ENCODE assay signal across 8 mouse cellular contexts in the genomic region with DNA sequence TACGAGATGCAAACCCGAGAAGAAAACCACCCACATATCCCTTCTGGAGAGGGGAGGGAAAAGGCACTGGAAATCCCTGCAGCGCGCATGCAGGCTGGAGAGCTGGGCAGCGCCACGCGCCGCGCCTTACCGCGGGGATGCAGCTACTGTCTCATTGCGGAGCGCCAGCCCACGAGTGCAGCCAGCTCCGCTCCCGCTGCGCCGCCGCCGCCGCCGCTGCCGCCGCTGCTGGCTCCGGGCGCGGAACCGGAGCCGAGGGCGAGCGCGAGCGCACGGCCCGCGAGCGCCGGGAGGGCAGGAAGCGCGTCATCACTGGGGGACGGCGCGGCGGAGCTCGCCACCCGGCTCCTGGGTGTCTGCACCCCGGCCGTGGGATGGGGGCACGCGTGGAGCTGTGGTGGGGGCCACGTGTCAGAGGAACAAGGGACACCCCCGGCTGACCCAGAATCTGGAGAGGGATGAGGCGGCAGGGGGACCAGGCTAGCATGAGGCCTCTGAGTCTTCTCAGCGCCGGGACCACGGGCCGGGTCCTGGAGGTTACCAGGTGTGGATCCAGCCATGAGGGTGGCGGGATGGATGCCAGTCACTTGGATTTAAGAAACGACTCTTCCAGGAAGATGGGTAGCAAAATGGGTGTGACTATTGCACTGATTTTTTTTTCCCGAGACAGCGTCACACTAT.
DNase-seq lines count a peak whose midpoint lies in the region; ATAC-seq and TF ChIP-seq lines count a peak whose summit lies in the region.

No protein-coding gene starts in this region.

- peak overlapping the region; percentile 88 for H3K27ac ChIP-seq in embryonic facial prominence, embryonic 12.5 days
- H3K27ac ChIP-seq in kidney, embryonic 14.5 days (ENCODE audit: low read depth, low read length), result peak overlapping the region; percentile 67; the same call in 1 of the 2 replicates
- H3K27ac ChIP-seq in limb, embryonic 14.5 days (replicated peaks; ENCODE audit: low read depth, low read length), result peak overlapping the region; percentile 77
- no peak overlapping the region for H3K27ac ChIP-seq in thymus, adult 2 months (ENCODE audit: control insufficient read depth, insufficient read depth, low read length)

- peak; percentile 71; the same call in 1 of the 2 replicates for TF ChIP-seq POLR2A in limb, embryonic 14.5 days (IDR thresholded peaks at IDR 0.05; ENCODE audit: borderline replicate concordance, extremely low read depth, insufficient read depth, insufficient read length)
- TF ChIP-seq POLR2A in thymus, adult 2 months (IDR thresholded peaks at IDR 0.05; ENCODE audit: control insufficient read depth, extremely low read depth, insufficient read depth, low read length, poor library complexity), result no peak

- peak overlapping the region; percentile 80 for H3K9ac ChIP-seq in embryonic facial prominence, embryonic 12.5 days
- H3K9ac ChIP-seq in kidney, embryonic 14.5 days (ENCODE audit: low read depth, low read length), result peak overlapping the region; percentile 79
- H3K9ac ChIP-seq in limb, embryonic 14.5 days (ENCODE audit: low read depth, low read length, severe bottlenecking), result peak overlapping the region; percentile 86

- peak; percentile 79 for DNase-seq in 3134 (ENCODE audit: extremely low read depth, insufficient read length, low spot score)
- peak; percentile 81 to 86 for DNase-seq in adrenal gland, postnatal 36 days
- DNase-seq in heart, adult 8-10 months (ENCODE audit: low spot score), result peak; percentile 40
- peak; percentile 73 for DNase-seq in limb, embryonic 14.5 days (ENCODE audit: low spot score)
- peak; percentile 84 for DNase-seq in neural tube, embryonic 10.5 days (ENCODE audit: extremely low spot score, low spot score)
- peak; percentile 3 for DNase-seq in thymus, adult 2 months

- H3K27me3 ChIP-seq in embryonic facial prominence, embryonic 12.5 days, result no peaks in the 10 kb centered on the region
- H3K27me3 ChIP-seq in kidney, embryonic 14.5 days (ENCODE audit: control insufficient read depth, insufficient read depth, low read length), result peaks cover 4% of the 10 kb centered on the region
- no peaks in the 10 kb centered on the region for H3K27me3 ChIP-seq in limb, embryonic 14.5 days (ENCODE audit: control insufficient read depth, insufficient read depth, low read length)
- peaks cover 12% of the 10 kb centered on the region for H3K27me3 ChIP-seq in thymus, adult 2 months (ENCODE audit: control insufficient read depth, insufficient read depth, low read length)

- H3K4me3 ChIP-seq in embryonic facial prominence, embryonic 12.5 days, result peak overlapping the region; percentile 79
- H3K4me3 ChIP-seq in kidney, embryonic 14.5 days (ENCODE audit: low read length), result peak overlapping the region; percentile 75
- H3K4me3 ChIP-seq in limb, embryonic 14.5 days (replicated peaks; ENCODE audit: low read length), result peak overlapping the region; percentile 82
- H3K4me3 ChIP-seq in thymus, adult 2 months (ENCODE audit: control insufficient read depth, insufficient read depth, low read length), result peak overlapping the region; percentile 43

- WGBS in embryonic facial prominence, embryonic 12.5 days, result under 1% methylated on average over 53 of the region's 61 CpGs
- under 1% methylated on average over 61 of the region's 61 CpGs for WGBS in kidney, embryonic 14.5 days
- under 1% methylated on average over 60 of the region's 61 CpGs for WGBS in limb, embryonic 14.5 days
- WGBS in thymus, adult 2 months, result 1% methylated on average over 61 of the region's 61 CpGs

- peak; percentile 52; the same call in 1 of the 2 replicates for ATAC-seq in embryonic facial prominence, embryonic 12.5 days (ENCODE audit: insufficient number of reproducible peaks, insufficient read depth, low FRiP score, low TSS enrichment)
- ATAC-seq in kidney, embryonic 14.5 days (ENCODE audit: low FRiP score, low TSS enrichment), result peak; percentile 77
- ATAC-seq in limb, embryonic 14.5 days (ENCODE audit: low FRiP score, low read depth), result peak; percentile 75

- peaks cover 13% of the 10 kb centered on the region for H3K4me1 ChIP-seq in embryonic facial prominence, embryonic 12.5 days
- peaks cover 3% of the 10 kb centered on the region; the same call in 1 of the 2 replicates for H3K4me1 ChIP-seq in kidney, embryonic 14.5 days (ENCODE audit: control insufficient read depth, insufficient read depth, low read length)
- peaks cover 21% of the 10 kb centered on the region for H3K4me1 ChIP-seq in limb, embryonic 14.5 days (ENCODE audit: control insufficient read depth, insufficient read depth, low read length)
- H3K4me1 ChIP-seq in thymus, adult 2 months (replicated peaks; ENCODE audit: control insufficient read depth, insufficient read depth, low read length), result 0 out of 2 replicates have a peak, but pooled peaks cover 3% of the 10 kb centered on the region

- H3K36me3 ChIP-seq in embryonic facial prominence, embryonic 12.5 days, result no peaks in the 10 kb centered on the region
- no peaks in the 10 kb centered on the region for H3K36me3 ChIP-seq in kidney, embryonic 14.5 days (ENCODE audit: control insufficient read depth, insufficient read depth, low read length)
- H3K36me3 ChIP-seq in limb, embryonic 14.5 days (ENCODE audit: control insufficient read depth, insufficient read depth, low read length), result no peaks in the 10 kb centered on the region
- no peaks in the 10 kb centered on the region for H3K36me3 ChIP-seq in thymus, adult 2 months (ENCODE audit: control insufficient read depth, insufficient read depth, low read length)

- no peaks in the 10 kb centered on the region for H3K9me3 ChIP-seq in embryonic facial prominence, embryonic 12.5 days
- no peaks in the 10 kb centered on the region for H3K9me3 ChIP-seq in kidney, embryonic 14.5 days (ENCODE audit: control insufficient read depth, low read length)
- H3K9me3 ChIP-seq in limb, embryonic 14.5 days (ENCODE audit: control insufficient read depth, low read length), result no peaks in the 10 kb centered on the region

- H3K4me2 ChIP-seq in embryonic facial prominence, embryonic 12.5 days (replicated peaks), result peak overlapping the region; percentile 96
- H3K4me2 ChIP-seq in kidney, embryonic 14.5 days (replicated peaks; ENCODE audit: low read depth, low read length), result peak overlapping the region; percentile 99
- peak overlapping the region; percentile 97 for H3K4me2 ChIP-seq in limb, embryonic 14.5 days (replicated peaks; ENCODE audit: low read depth, low read length, severe bottlenecking)

- no peak for TF ChIP-seq CTCF in thymus, adult 2 months (IDR thresholded peaks at IDR 0.05; ENCODE audit: borderline replicate concordance, control insufficient read depth, extremely low read depth, insufficient read depth, low read length, poor library complexity)

Comparison
In these comparisons a context has a peak if more than half of its experiments do, and no peak if none do; other contexts are left out.
1. DNase-seq: peak in every context shown above with its lines; median percentile 84 in neural tube, embryonic 10.5 days; 84 in adrenal gland, postnatal 36 days; 79 in 3134; 73 in limb, embryonic 14.5 days; 40 in heart, adult 8-10 months; 3 in thymus, adult 2 months.